Mouse (Mus musculus) ES-Bruce4 (cell line): Measurements from ENCODE around the gene Trim67.

Experiments used
- CTCF ChIP-seq: IDR thresholded peaks from one replicate; pipeline ENCODE4 v1.8.1; 2011; ENCODE audit warnings: low read depth, low read length
- EP300 ChIP-seq: IDR thresholded peaks from 2 replicates; pipeline ENCODE4 v1.6.1; 2011; ENCODE audit warnings: low read depth, low read length; ENCODE audit not compliant: insufficient read depth

GRCm38 (mm10) chr8:124819612-124820115 lies 26.8 kb downstream of the Trim67 start:
- no peak for TF ChIP-seq EP300
- TF ChIP-seq CTCF: no peak
